ENCODE assay signal across 17 mouse cellular contexts in genomic region chr6:128599555-128599954, GRCm38 (mm10). TPM values are rescaled to one million over a fixed set of nuclear protein-coding genes. Genes with fewer than 3 reads are reported as not detected.
DNase-seq lines count a peak whose midpoint lies in the region; ATAC-seq and TF ChIP-seq lines count a peak whose summit lies in the region.
"Had no signal": no experiment of that assay in that cellular context is flagged by ENCODE, and none has a peak within 500 bp of the region (broad histone marks: within the 10 kb centered on the region; RNA-seq: fewer than 3 reads in every experiment).

No protein-coding gene starts in this region.

- no peak for ATAC-seq in CD4-positive, CD25-positive, alpha-beta regulatory T cell, adult 4 months
- ATAC-seq in kidney, postnatal 0 days (replicated peaks; ENCODE audit: low FRiP score, low read depth) = no peak
- no peak for ATAC-seq in kidney, embryonic 15.5 days (replicated peaks; ENCODE audit: low FRiP score)
- no peak for ATAC-seq in midbrain, postnatal 0 days (ENCODE audit: low FRiP score)
- no peak for ATAC-seq in midbrain, embryonic 11.5 days (ENCODE audit: low FRiP score)
- no peak for ATAC-seq in stomach, postnatal 0 days (ENCODE audit: low FRiP score, low TSS enrichment)
- ATAC-seq: activated CD4-positive, CD25-positive, alpha-beta regulatory T cell, adult 4 months had no signal

- peak; percentile 3 for DNase-seq in CD4-positive, CD25-positive, alpha-beta regulatory T cell, adult 2 months (ENCODE audit: low read depth, low spot score)
- DNase-seq in kidney, postnatal 0 days (ENCODE audit: low spot score) = no peak
- DNase-seq in midbrain, postnatal 0 days (ENCODE audit: low spot score) = no peak
- DNase-seq in midbrain, embryonic 11.5 days (ENCODE audit: low spot score, missing footprints) = no peak
- no peak for DNase-seq in stomach, postnatal 0 days (ENCODE audit: low spot score)
- no peak for DNase-seq in frontal cortex, postnatal 36 days (ENCODE audit: low spot score in 2 of 2)
- DNase-seq: cerebellum, adult 2 months; heart, postnatal 36 days had no signal

- TF ChIP-seq EP300 in stomach, postnatal 0 days (optimal IDR thresholded peaks at IDR 0.05) = no peak

- WGBS in kidney, postnatal 0 days = 67% methylated on average over 4 of the region's 4 CpGs
- WGBS in kidney, embryonic 15.5 days = 67% methylated on average over 4 of the region's 4 CpGs
- 61% methylated on average over 4 of the region's 4 CpGs for WGBS in midbrain, postnatal 0 days
- WGBS in midbrain, embryonic 11.5 days = 65% methylated on average over 4 of the region's 4 CpGs
- WGBS in stomach, postnatal 0 days = 48% methylated on average over 4 of the region's 4 CpGs

- H3K36me3 ChIP-seq in kidney, postnatal 0 days (ENCODE audit: insufficient read depth, low read length) = no peaks in the 10 kb centered on the region
- no peaks in the 10 kb centered on the region for H3K36me3 ChIP-seq in kidney, embryonic 15.5 days
- H3K36me3 ChIP-seq in midbrain, postnatal 0 days (ENCODE audit: insufficient read depth, low read length) = no peaks in the 10 kb centered on the region
- H3K36me3 ChIP-seq in midbrain, embryonic 11.5 days (ENCODE audit: control insufficient read depth, insufficient read depth, low read length) = no peaks in the 10 kb centered on the region
- no peaks in the 10 kb centered on the region for H3K36me3 ChIP-seq in stomach, postnatal 0 days (ENCODE audit: control insufficient read depth, insufficient read depth, low read length)
- H3K36me3 ChIP-seq: stomach, embryonic 15.5 days had no signal

- no peaks in the 10 kb centered on the region for H3K9me3 ChIP-seq in kidney, postnatal 0 days (replicated peaks; ENCODE audit: low read length)
- no peaks in the 10 kb centered on the region for H3K9me3 ChIP-seq in kidney, embryonic 15.5 days (replicated peaks)
- no peaks in the 10 kb centered on the region for H3K9me3 ChIP-seq in midbrain, postnatal 0 days (ENCODE audit: low read length)
- no peaks in the 10 kb centered on the region for H3K9me3 ChIP-seq in midbrain, embryonic 11.5 days (ENCODE audit: control insufficient read depth, low read length)
- H3K9me3 ChIP-seq in stomach, postnatal 0 days (ENCODE audit: control insufficient read depth, low read length) = no peaks in the 10 kb centered on the region
- H3K9me3 ChIP-seq: stomach, embryonic 15.5 days had no signal

- no peak overlapping the region for H3K27ac ChIP-seq in kidney, postnatal 0 days
- H3K27ac ChIP-seq in kidney, embryonic 15.5 days = no peak overlapping the region
- no peak overlapping the region for H3K27ac ChIP-seq in midbrain, postnatal 0 days (ENCODE audit: low read depth, low read length)
- H3K27ac ChIP-seq in midbrain, embryonic 11.5 days (ENCODE audit: low read depth, low read length) = no peak overlapping the region
- H3K27ac ChIP-seq in stomach, postnatal 0 days (replicated peaks) = no peak overlapping the region
- H3K27ac ChIP-seq: stomach, embryonic 15.5 days had no signal

- H3K27me3 ChIP-seq in kidney, postnatal 0 days (ENCODE audit: insufficient read depth, low read length) = no peaks in the 10 kb centered on the region
- H3K27me3 ChIP-seq in kidney, embryonic 15.5 days = no peaks in the 10 kb centered on the region
- H3K27me3 ChIP-seq in midbrain, postnatal 0 days (ENCODE audit: insufficient read depth, low read length) = no peaks in the 10 kb centered on the region
- no peaks in the 10 kb centered on the region for H3K27me3 ChIP-seq in midbrain, embryonic 11.5 days (ENCODE audit: control insufficient read depth, insufficient read depth, low read length)
- no peaks in the 10 kb centered on the region for H3K27me3 ChIP-seq in stomach, postnatal 0 days (ENCODE audit: control insufficient read depth, insufficient read depth, low read length)
- H3K27me3 ChIP-seq: stomach, embryonic 15.5 days had no signal

- no peak overlapping the region for H3K4me3 ChIP-seq in kidney, postnatal 0 days (replicated peaks; ENCODE audit: low read depth, low read length)
- no peak overlapping the region for H3K4me3 ChIP-seq in kidney, embryonic 15.5 days (replicated peaks)
- no peak overlapping the region for H3K4me3 ChIP-seq in midbrain, postnatal 0 days (ENCODE audit: low read depth, low read length)
- H3K4me3 ChIP-seq in midbrain, embryonic 11.5 days (ENCODE audit: low read depth, low read length) = no peak overlapping the region
- no peak overlapping the region for H3K4me3 ChIP-seq in stomach, postnatal 0 days (ENCODE audit: low read depth, low read length)
- H3K4me3 ChIP-seq: stomach, embryonic 15.5 days had no signal

- no peak overlapping the region for H3K9ac ChIP-seq in kidney, postnatal 0 days (ENCODE audit: low read depth, low read length)
- H3K9ac ChIP-seq in kidney, embryonic 15.5 days = no peak overlapping the region
- no peak overlapping the region for H3K9ac ChIP-seq in midbrain, postnatal 0 days (replicated peaks; ENCODE audit: low read length, poor library complexity, severe bottlenecking)
- no peak overlapping the region for H3K9ac ChIP-seq in midbrain, embryonic 11.5 days (ENCODE audit: low read length)
- no peak overlapping the region for H3K9ac ChIP-seq in stomach, postnatal 0 days (ENCODE audit: low read length)
- H3K9ac ChIP-seq: stomach, embryonic 15.5 days had no signal

- H3K4me1 ChIP-seq in kidney, postnatal 0 days (replicated peaks; ENCODE audit: insufficient read depth, low read length) = no peaks in the 10 kb centered on the region
- H3K4me1 ChIP-seq in kidney, embryonic 15.5 days = peaks cover 18% of the 10 kb centered on the region
- H3K4me1 ChIP-seq in midbrain, postnatal 0 days (ENCODE audit: insufficient read depth, low read length) = no peaks in the 10 kb centered on the region
- H3K4me1 ChIP-seq in midbrain, embryonic 11.5 days (ENCODE audit: control insufficient read depth, insufficient read depth, low read length) = 0 out of 2 replicates have a peak, but pooled peaks cover 2% of the 10 kb centered on the region
- H3K4me1 ChIP-seq in stomach, postnatal 0 days (replicated peaks; ENCODE audit: control insufficient read depth, insufficient read depth) = 0 out of 2 replicates have a peak, but pooled peaks cover 2% of the 10 kb centered on the region
- H3K4me1 ChIP-seq: stomach, embryonic 15.5 days had no signal

- no peak overlapping the region for H3K4me2 ChIP-seq in kidney, postnatal 0 days (ENCODE audit: low read length)
- no peak overlapping the region for H3K4me2 ChIP-seq in kidney, embryonic 15.5 days
- H3K4me2 ChIP-seq in midbrain, postnatal 0 days (ENCODE audit: low read depth, low read length, poor library complexity, severe bottlenecking) = no peak overlapping the region
- no peak overlapping the region for H3K4me2 ChIP-seq in midbrain, embryonic 11.5 days
- H3K4me2 ChIP-seq in stomach, postnatal 0 days (replicated peaks; ENCODE audit: low read depth) = no peak overlapping the region
- H3K4me2 ChIP-seq: stomach, embryonic 15.5 days had no signal

- TF ChIP-seq CTCF in kidney, postnatal 0 days (IDR thresholded peaks at IDR 0.05; ENCODE audit: low read depth) = peak; percentile 60
- peak; percentile 63 for TF ChIP-seq CTCF in midbrain, postnatal 0 days (IDR thresholded peaks at IDR 0.05)
- TF ChIP-seq CTCF in stomach, postnatal 0 days (IDR thresholded peaks at IDR 0.05; ENCODE audit: low read depth) = peak; percentile 64

RNA-seq across cellular contexts. Expression of gene A2ml1, which starts 18.1 kb away (rescaled TPM):
- polyA plus RNA-seq in CD4-positive, CD25-positive, alpha-beta regulatory T cell, adult 4 months (2017; shearing (Covaris generic)) = not detected
- 0.71 and 0.84 TPM in 2 replicates for polyA plus RNA-seq in kidney, postnatal 0 days (2015; fragmentation: Nextera tagmentation; extraction: Ambion mirVana)
- polyA plus RNA-seq in kidney, embryonic 15.5 days (2015; fragmentation: Nextera tagmentation; extraction: Ambion mirVana) = 0.53 and 0.93 TPM in 2 replicates
- total RNA-seq in midbrain, postnatal 0 days (2014; rRNA removed) = 0.16 and 0.28 TPM in 2 replicates
- 7.4 and 7.9 TPM in 2 replicates for polyA plus RNA-seq in midbrain, postnatal 0 days (2015; fragmentation: Nextera tagmentation; extraction: Ambion mirVana)
- not detected in 2 replicates for polyA plus RNA-seq in midbrain, embryonic 11.5 days (2014; fragmentation: Nextera tagmentation; extraction: Ambion mirVana)
- polyA plus RNA-seq in stomach, postnatal 0 days (2015; fragmentation: Nextera tagmentation; extraction: Ambion mirVana) = 3.1 TPM in 2 replicates
- total RNA-seq: gastrocnemius, adult 18-20 months; heart, postnatal 36 days had no signal
- polyA plus RNA-seq: embryonic facial prominence, embryonic 11.5 days; limb, embryonic 11.5 days had no signal

RNA-seq across cellular contexts. Expression of gene Klrb1a, which starts 23.8 kb away (rescaled TPM):
- not detected for polyA plus RNA-seq in CD4-positive, CD25-positive, alpha-beta regulatory T cell, adult 4 months (2017; shearing (Covaris generic))
- polyA plus RNA-seq in kidney, postnatal 0 days (2015; fragmentation: Nextera tagmentation; extraction: Ambion mirVana) = 0.54 and 0.66 TPM in 2 replicates
- polyA plus RNA-seq in kidney, embryonic 15.5 days (2015; fragmentation: Nextera tagmentation; extraction: Ambion mirVana) = 0.39 TPM in 1 of 2 replicates, not detected in the other
- not detected in 2 replicates for total RNA-seq in midbrain, postnatal 0 days (2014; rRNA removed)
- polyA plus RNA-seq in midbrain, postnatal 0 days (2015; fragmentation: Nextera tagmentation; extraction: Ambion mirVana) = not detected in 2 replicates
- polyA plus RNA-seq in midbrain, embryonic 11.5 days (2014; fragmentation: Nextera tagmentation; extraction: Ambion mirVana) = not detected in 2 replicates
- not detected in 2 replicates for polyA plus RNA-seq in stomach, postnatal 0 days (2015; fragmentation: Nextera tagmentation; extraction: Ambion mirVana)
- total RNA-seq: gastrocnemius, adult 18-20 months; heart, postnatal 36 days; layer of hippocampus, postnatal 25 days had no signal
- polyA plus RNA-seq: cerebellum, adult 2 months; embryonic facial prominence, embryonic 11.5 days; intestine, embryonic 14.5 days; limb, embryonic 11.5 days; stomach, embryonic 15.5 days had no signal
